Mouse (Mus musculus): Measurements from ENCODE around the gene Dctn5. TPM values are rescaled to one million over a fixed set of nuclear protein-coding genes. Genes with fewer than 3 reads are reported as not detected.
A peak's percentile ranks its signal among the peaks of the same experiment; 100 is the strongest.
"Not testable (repeated sequence)": the region's sequence is repeated elsewhere in the genome, so short reads cannot be mapped to it uniquely, and the experiment has no call there.

Dctn5 gene
- 13.9 and 14.6 TPM in 2 replicates for total RNA-seq (2014; rRNA removed)
- 30.0 and 32.7 TPM in 2 replicates for polyA plus RNA-seq (2012; rRNA removed)

DNA sequence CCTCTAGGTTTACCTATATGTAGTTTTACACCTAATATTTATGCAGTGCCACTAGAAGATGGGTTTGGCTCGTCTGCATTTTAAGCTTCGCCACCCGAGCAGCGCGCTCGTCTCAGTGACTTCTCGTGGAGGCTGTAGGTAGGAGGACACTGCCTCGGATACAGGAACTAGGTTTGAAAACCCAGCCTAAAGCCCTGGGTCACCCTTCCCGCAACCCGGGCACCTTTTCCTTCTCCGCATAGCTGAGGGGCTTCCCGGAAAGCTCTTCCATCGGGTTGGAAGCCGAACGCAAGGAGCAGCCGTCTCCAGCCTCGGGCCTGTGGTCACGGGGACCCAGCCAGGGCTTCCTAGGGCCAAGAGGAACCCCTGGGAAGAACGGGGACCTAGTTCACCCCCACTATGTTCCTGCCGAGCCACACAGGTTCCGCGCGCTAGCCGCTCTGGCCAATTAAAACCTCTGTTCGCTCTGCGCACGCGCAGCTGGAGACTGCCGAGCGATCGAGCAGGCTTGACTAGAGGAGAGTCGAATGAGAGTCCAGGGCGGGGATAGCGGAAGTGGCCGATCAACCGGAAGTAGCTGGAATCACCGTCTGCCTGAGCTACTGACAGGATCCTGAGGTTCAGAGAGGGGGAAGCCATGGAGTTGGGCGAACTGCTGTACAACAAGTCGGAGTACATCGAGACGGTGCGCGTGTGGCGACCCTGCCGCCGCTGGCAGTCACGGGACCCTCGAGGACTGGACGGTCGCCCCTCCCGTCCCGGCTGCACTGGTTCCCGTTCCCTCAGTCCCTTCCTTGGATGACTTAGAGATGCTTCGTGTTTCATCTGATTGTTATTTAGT, at the start of gene Dctn5, which contains the start of gene Palb2:
TSS of gene Dctn5 (plus strand) at position 545 of the 841 bp plus-strand sequence.
TSS of gene Palb2 (minus strand) at position 489 of the 841 bp plus-strand sequence.
- H3K4me1 ChIP-seq (ENCODE audit: control insufficient read depth, insufficient read depth, low read length) = 0 out of 2 replicates have a peak, but pooled peaks cover 4% of the 10 kb centered on the region
- no peak for TF ChIP-seq CTCF (IDR thresholded peaks at IDR 0.05; ENCODE audit: low read depth, low read length)
- TF ChIP-seq POLR2A (IDR thresholded peaks at IDR 0.05; ENCODE audit: extremely low read depth, insufficient read depth, low read length) = no peak
- H3K36me3 ChIP-seq (ENCODE audit: control insufficient read depth, insufficient read depth, low read length) = peaks cover 18% of the 10 kb centered on the region
- peak within 1 kb of the TSS; percentile 89 for H3K9ac ChIP-seq (ENCODE audit: low read depth, low read length)
- under 1% methylated on average over 54 of the region's 54 CpGs for WGBS
- H3K27ac ChIP-seq (replicated peaks; ENCODE audit: insufficient read depth, low read depth, low read length) = peak within 1 kb of the TSS; percentile 30; the same call in 1 of the 2 replicates
- DNase-seq (ENCODE audit: extremely low read depth, low read depth, low spot score) = peak; percentile 86
- no peaks in the 10 kb centered on the region for H3K27me3 ChIP-seq (ENCODE audit: control insufficient read depth, insufficient read depth, low read length)
- H3K4me3 ChIP-seq (ENCODE audit: insufficient read depth, low read depth, low read length) = peak within 1 kb of the TSS; percentile 84
- H3K79me2 ChIP-seq (ENCODE audit: control insufficient read depth, insufficient read depth, low read length) = peaks cover 3% of the 10 kb centered on the region; the same call in 1 of the 2 replicates

DNA sequence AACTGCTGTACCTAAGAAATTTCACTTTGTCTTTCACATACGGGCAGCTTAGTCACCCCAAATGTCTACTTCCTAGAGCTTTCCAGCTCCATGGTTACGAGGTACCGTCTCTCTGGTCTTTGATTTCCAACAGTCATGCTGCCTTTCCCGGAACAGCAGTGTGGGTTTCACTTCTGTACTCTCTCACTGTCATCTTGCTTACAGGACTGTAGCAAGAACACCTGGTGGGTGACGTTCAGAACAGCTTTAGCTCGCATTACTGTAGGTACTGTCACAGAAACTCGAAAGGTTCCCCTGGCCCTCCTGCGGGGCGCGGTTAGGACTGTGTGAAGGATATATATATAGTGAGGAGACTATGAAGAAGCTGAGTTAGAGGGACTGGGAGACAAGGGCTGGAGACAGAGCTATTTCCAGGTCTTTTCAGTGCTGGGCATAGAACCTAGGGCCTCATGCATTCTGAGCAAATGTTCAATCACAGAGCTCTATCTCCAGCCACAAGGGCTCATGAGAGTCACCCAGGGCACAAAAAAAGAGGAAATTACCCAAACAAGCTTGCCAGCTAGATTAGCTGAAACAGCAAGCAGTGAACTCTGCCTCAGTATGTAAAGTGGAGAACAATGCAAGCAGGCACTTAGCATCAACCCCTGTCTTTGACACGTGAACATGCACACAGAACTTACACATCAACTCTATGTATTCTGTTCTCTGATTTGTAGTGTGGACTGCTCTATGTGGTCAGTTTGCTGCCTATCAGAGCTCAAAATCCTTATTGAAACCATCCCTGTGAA, 45.5 kb upstream of the Dctn5 start:
- DNase-seq (ENCODE audit: extremely low read depth, low read depth, low spot score) = no peak

GRCm38 (mm10) chr7:122094564-122095330, 38.1 kb upstream of the Dctn5 start:
- no peak for DNase-seq (ENCODE audit: extremely low read depth, low read depth, low spot score)
- no peak for TF ChIP-seq POLR2A (IDR thresholded peaks at IDR 0.05; ENCODE audit: extremely low read depth, insufficient read depth, low read length)
- peak; percentile 7; the same call in 1 of the 2 replicates for TF ChIP-seq CTCF (IDR thresholded peaks at IDR 0.05; ENCODE audit: low read depth, low read length)
- Histone ChIP-seq H3K4me3 (ENCODE audit: insufficient read depth, low read depth, low read length) (no peak overlapping the region), H3K79me2 (ENCODE audit: control insufficient read depth, insufficient read depth, low read length) (peaks cover 13% of the 10 kb centered on the region), H3K4me1 (ENCODE audit: control insufficient read depth, insufficient read depth, low read length) (peaks cover 7% of the 10 kb centered on the region; the same call in 1 of the 2 replicates), H3K9ac (ENCODE audit: low read depth, low read length) (no peak overlapping the region), H3K27me3 (ENCODE audit: control insufficient read depth, insufficient read depth, low read length) (no peaks in the 10 kb centered on the region), H3K27ac (replicated peaks; ENCODE audit: insufficient read depth, low read depth, low read length) (no peak overlapping the region), H3K36me3 (ENCODE audit: control insufficient read depth, insufficient read depth, low read length) (peaks cover 71% of the 10 kb centered on the region)
- WGBS = 71% methylated on average over 2 of the region's 2 CpGs

More for the DNA sequence above, 45.5 kb upstream of the Dctn5 start:
- WGBS = 88% methylated on average over 11 of the region's 11 CpGs
- Histone ChIP-seq H3K79me2 (ENCODE audit: control insufficient read depth, insufficient read depth, low read length) (no peaks in the 10 kb centered on the region), H3K36me3 (ENCODE audit: control insufficient read depth, insufficient read depth, low read length) (peaks cover 58% of the 10 kb centered on the region), H3K27me3 (ENCODE audit: control insufficient read depth, insufficient read depth, low read length) (no peaks in the 10 kb centered on the region), H3K4me3 (ENCODE audit: insufficient read depth, low read depth, low read length) (no peak overlapping the region), H3K27ac (replicated peaks; ENCODE audit: insufficient read depth, low read depth, low read length) (no peak overlapping the region), H3K9ac (ENCODE audit: low read depth, low read length) (no peak overlapping the region), H3K4me1 (ENCODE audit: control insufficient read depth, insufficient read depth, low read length) (no peaks in the 10 kb centered on the region)
- TF ChIP-seq CTCF (IDR thresholded peaks at IDR 0.05; ENCODE audit: low read depth, low read length) = no peak
- no peak for TF ChIP-seq POLR2A (IDR thresholded peaks at IDR 0.05; ENCODE audit: extremely low read depth, insufficient read depth, low read length)

DNA sequence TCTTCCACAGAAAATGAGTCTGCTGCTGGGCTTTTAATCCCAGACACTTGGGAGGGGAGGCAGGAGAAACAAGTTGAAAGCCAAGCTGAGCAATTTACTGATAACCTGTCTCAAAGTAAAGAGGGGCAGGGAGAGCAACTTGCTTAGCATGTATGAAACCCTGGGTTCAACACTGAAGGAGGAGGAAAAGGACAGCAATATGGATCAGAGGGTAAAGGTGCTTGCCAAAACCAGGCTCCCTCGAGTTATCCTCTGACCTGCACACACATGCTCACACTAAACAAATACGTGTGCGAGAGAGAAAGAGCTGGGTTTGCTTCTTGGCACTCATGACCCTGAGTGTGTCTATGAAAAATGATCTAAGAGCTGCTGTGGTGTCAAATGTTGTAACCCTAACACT, 34.8 kb upstream of the Dctn5 start:
- H3K9ac ChIP-seq (ENCODE audit: low read depth, low read length) = no peak overlapping the region
- no peak overlapping the region for H3K4me3 ChIP-seq (ENCODE audit: insufficient read depth, low read depth, low read length)
- no peak for TF ChIP-seq POLR2A (IDR thresholded peaks at IDR 0.05; ENCODE audit: extremely low read depth, insufficient read depth, low read length)
- no peak for TF ChIP-seq CTCF (IDR thresholded peaks at IDR 0.05; ENCODE audit: low read depth, low read length)
- H3K79me2 ChIP-seq (ENCODE audit: control insufficient read depth, insufficient read depth, low read length) = peaks cover 26% of the 10 kb centered on the region
- H3K27me3 ChIP-seq (ENCODE audit: control insufficient read depth, insufficient read depth, low read length) = no peaks in the 10 kb centered on the region
- no peak overlapping the region for H3K27ac ChIP-seq (replicated peaks; ENCODE audit: insufficient read depth, low read depth, low read length)
- WGBS = 43% methylated on average over 3 of the region's 3 CpGs
- peaks cover 46% of the 10 kb centered on the region for H3K36me3 ChIP-seq (ENCODE audit: control insufficient read depth, insufficient read depth, low read length)
- no peak for DNase-seq (ENCODE audit: extremely low read depth, low read depth, low spot score)
- peaks cover 16% of the 10 kb centered on the region for H3K4me1 ChIP-seq (ENCODE audit: control insufficient read depth, insufficient read depth, low read length)

- peaks cover 16% of the 10 kb centered on the region for H3K4me1 ChIP-seq (ENCODE audit: control insufficient read depth, insufficient read depth, low read length)
- no peak overlapping the region for H3K4me3 ChIP-seq (ENCODE audit: insufficient read depth, low read depth, low read length)
- 44% methylated on average over 4 of the region's 4 CpGs for WGBS
- peaks cover 26% of the 10 kb centered on the region for H3K79me2 ChIP-seq (ENCODE audit: control insufficient read depth, insufficient read depth, low read length)
- TF ChIP-seq CTCF (IDR thresholded peaks at IDR 0.05; ENCODE audit: low read depth, low read length) = peak; percentile 69
- TF ChIP-seq POLR2A (IDR thresholded peaks at IDR 0.05; ENCODE audit: extremely low read depth, insufficient read depth, low read length) = no peak
- H3K27ac ChIP-seq (replicated peaks; ENCODE audit: insufficient read depth, low read depth, low read length) = no peak overlapping the region
- H3K27me3 ChIP-seq (ENCODE audit: control insufficient read depth, insufficient read depth, low read length) = no peaks in the 10 kb centered on the region
- peak; percentile 63 for DNase-seq (ENCODE audit: extremely low read depth, low read depth, low spot score)
- no peak overlapping the region for H3K9ac ChIP-seq (ENCODE audit: low read depth, low read length)
- peaks cover 38% of the 10 kb centered on the region for H3K36me3 ChIP-seq (ENCODE audit: control insufficient read depth, insufficient read depth, low read length)
These were observed 33.6 kb upstream of the Dctn5 start for GRCm38 (mm10) chr7:122099222-122099621.

DNA sequence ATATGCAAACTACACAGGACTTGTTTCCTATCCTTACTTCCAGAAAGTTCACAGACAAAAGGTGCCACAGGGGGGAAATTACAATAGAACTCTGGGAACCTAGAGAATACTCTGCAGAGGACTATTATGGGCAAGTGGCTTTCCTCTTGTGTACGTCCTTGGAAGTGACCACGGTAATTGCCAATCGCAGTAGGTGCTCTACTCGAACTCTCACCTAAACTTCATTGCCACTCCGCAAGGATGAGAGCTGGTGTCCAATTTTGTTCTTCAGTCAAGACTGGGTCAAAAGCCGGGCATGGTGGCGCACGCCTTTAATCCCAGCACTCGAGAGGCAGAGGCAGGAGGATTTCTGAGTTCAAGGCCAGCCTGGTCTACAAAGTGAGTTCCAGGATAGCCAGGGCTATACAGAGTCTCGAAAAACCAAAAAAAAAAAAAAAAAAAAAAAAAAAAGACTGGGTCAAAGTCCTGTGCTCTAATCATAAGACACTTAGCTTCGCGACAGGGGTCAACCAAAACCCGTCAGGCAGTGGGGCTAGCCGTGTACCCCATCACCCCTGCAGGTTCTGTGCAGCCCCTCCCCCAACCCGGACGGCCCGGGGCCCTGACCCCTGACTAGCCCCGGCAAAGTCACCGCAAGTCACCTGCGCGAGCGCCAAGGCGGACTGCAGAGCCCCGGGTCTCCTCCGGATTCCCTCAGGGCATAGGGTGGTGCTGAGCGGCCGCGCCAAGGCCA, 31.7 kb upstream of the Dctn5 start:
- Histone ChIP-seq H3K4me1 (ENCODE audit: control insufficient read depth, insufficient read depth, low read length) (peaks cover 16% of the 10 kb centered on the region), H3K4me3 (ENCODE audit: insufficient read depth, low read depth, low read length) (peak overlapping the region; percentile 90), H3K9ac (ENCODE audit: low read depth, low read length) (peak overlapping the region; percentile 79), H3K79me2 (ENCODE audit: control insufficient read depth, insufficient read depth, low read length) (peaks cover 26% of the 10 kb centered on the region), H3K27ac (replicated peaks; ENCODE audit: insufficient read depth, low read depth, low read length) (peak overlapping the region; percentile 80), H3K36me3 (ENCODE audit: control insufficient read depth, insufficient read depth, low read length) (peaks cover 19% of the 10 kb centered on the region)
- WGBS = 1% methylated on average over 25 of the region's 28 CpGs
- DNase-seq (ENCODE audit: extremely low read depth, low read depth, low spot score) = peak; percentile 46
- not testable (repeated sequence) for H3K27me3 ChIP-seq (ENCODE audit: control insufficient read depth, insufficient read depth, low read length)
